Mouse (Mus musculus) layer of hippocampus, postnatal 36 days (tissue): ENCODE results near the gene Fgfr3. TPM values are rescaled to one million over a fixed set of nuclear protein-coding genes. Genes with fewer than 3 reads are reported as not detected.

Experiments
- DNase-seq, 2 experiments: peaks; one replicate each; pipeline ENCODE4 v3.0.0; 2022
- total RNA-seq, 2 experiments: library from RNA; stranded (reverse); gene quantifications; 2 replicates each; pipeline ENCODE4 v1.2.3; 2021

Gene Fgfr3
- total RNA-seq, 2 experiments from 2014 or later: 116 to 133 TPM

GRCm38 (mm10) chr5:33730516-33730915, 9.0 kb downstream of the Fgfr3 start:
- DNase-seq: no peak

GRCm38 (mm10) chr5:33731051-33731450, 9.6 kb downstream of the Fgfr3 start:
- DNase-seq: peak in 1 of 2 experiments; percentile 30

- no peak for DNase-seq
These were observed 12.4 kb downstream of the Fgfr3 start for GRCm38 (mm10) chr5:33733837-33734236.

- DNase-seq: no peak
These were observed 14.1 kb downstream of the Fgfr3 start for GRCm38 (mm10) chr5:33735412-33736092.

GRCm38 (mm10) chr5:33736230-33736629, 14.8 kb downstream of the Fgfr3 start:
- no peak for DNase-seq

GRCm38 (mm10) chr5:33737903-33738321, 16.4 kb downstream of the Fgfr3 start:
- peak in 1 of 2 experiments; percentile 62 for DNase-seq

GRCm38 (mm10) chr5:33738341-33738740, 16.9 kb downstream of the Fgfr3 start:
- DNase-seq: no peak

GRCm38 (mm10) chr5:33740548-33740947, 19.1 kb downstream of the Fgfr3 start:
- DNase-seq: no peak

GRCm38 (mm10) chr5:33743481-33743880, 22.0 kb downstream of the Fgfr3 start:
- no peak for DNase-seq

GRCm38 (mm10) chr5:33777195-33777594, 55.7 kb downstream of the Fgfr3 start:
- DNase-seq: no peak

- DNase-seq: no peak
These were observed 60.5 kb downstream of the Fgfr3 start for GRCm38 (mm10) chr5:33781964-33782344.

GRCm38 (mm10) chr5:33782345-33782998, 61.0 kb downstream of the Fgfr3 start, which contains the start of gene Letm1:
TSS of gene Letm1 (minus strand) at chr5:33782817.
- DNase-seq: peak; percentile 94 to 96

- DNase-seq: no peak
These were observed 61.5 kb downstream of the Fgfr3 start for GRCm38 (mm10) chr5:33782999-33783390.

Other genes with a start within 250 kb of the Fgfr3 start
- 10 to 100 TPM; 28.6 to 32.0 TPM for gene Fam53a, start 92.0 kb upstream of the Fgfr3 start, total RNA-seq
- gene Gm9903, start 91.7 kb upstream of the Fgfr3 start, total RNA-seq: 1 to 10 TPM in 1 of 2 experiments, under 1 TPM in 1; 0.70 to 1.3 TPM
- gene Slbp, start 69.1 kb upstream of the Fgfr3 start, total RNA-seq: 10 to 100 TPM; 21.0 to 21.1 TPM
- 1 to 10 TPM; 3.8 to 5.2 TPM for gene Tacc3, start 63.5 kb upstream of the Fgfr3 start, total RNA-seq
- gene Tmem129, start 63.3 kb upstream of the Fgfr3 start, total RNA-seq: 10 to 100 TPM; 23.0 to 25.6 TPM
- gene Letm1, start 61.1 kb downstream of the Fgfr3 start, total RNA-seq: 10 to 100 TPM; 94.3 to 95.3 TPM
- 100 to 1,000 TPM; 125 to 135 TPM for gene Nsd2, start 99.1 kb downstream of the Fgfr3 start, total RNA-seq
- 10 to 100 TPM; 19.7 to 23.5 TPM for gene Nelfa, start 214.7 kb downstream of the Fgfr3 start, total RNA-seq